Mouse (Mus musculus) effector memory CD4-positive, alpha-beta T cell, adult 5 months (primary cell): ENCODE results near the gene Ndufa7. TPM values are rescaled to one million over a fixed set of nuclear protein-coding genes. Genes with fewer than 3 reads are reported as not detected.

Source experiments
- polyA plus RNA-seq: library from polyadenylated mRNA; unstranded; fragments of 100-300 nt; shearing (Covaris generic); gene quantifications from one replicate; pipeline ENCODE4 v1.2.1, GENCODE M21; 2017

The Ndufa7 gene
- polyA plus RNA-seq, result 205 TPM

DNA sequence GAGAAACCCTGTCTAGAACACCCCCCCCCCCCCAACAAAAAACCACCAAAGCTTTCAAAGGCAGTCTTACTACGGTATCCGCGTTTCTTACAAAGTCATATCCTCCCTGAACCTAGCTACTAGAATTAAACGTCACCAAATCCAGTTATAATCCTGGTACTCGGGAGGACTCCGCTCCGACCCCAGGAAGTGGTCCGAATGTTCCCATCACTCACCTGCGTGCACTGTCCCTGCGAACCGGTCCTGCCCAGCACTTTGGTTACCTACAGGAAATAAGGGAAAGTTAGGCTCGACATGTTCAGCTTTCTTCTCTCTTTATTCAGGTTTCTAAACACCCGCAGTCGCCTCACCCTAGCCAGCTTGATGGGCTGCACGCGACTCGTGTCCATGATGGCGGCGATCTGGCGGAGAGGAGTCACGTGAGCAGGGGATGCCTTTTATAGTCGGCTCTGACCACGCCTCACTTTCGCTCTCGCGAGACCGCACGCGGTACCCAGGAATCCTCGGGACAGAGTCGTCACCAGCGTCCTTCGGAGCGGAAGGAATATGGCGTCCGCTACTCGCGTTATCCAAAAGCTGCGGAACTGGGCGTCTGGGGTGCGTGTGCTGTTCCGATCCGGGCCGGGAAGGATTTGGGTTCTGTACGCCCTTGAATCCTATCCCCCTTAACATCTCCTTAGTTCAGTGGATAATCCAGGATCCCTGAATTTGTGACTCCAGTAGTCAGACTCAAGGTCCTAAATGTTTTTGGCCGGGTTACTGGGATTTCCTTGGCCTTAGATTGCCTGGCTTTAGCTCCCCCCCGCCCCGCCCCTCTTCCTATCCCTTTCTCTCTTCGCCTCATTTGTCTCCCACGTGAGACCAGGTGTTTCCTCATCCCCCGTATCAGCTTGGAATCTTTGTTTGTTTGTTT lies at the start of gene Ndufa7, which contains the start of gene Rps28:
Gene Ndufa7, plus strand, starts transcription at position 489 of the 913 bp plus-strand sequence.
Gene Rps28, minus strand, starts transcription at position 479 of the 913 bp plus-strand sequence.

DNA sequence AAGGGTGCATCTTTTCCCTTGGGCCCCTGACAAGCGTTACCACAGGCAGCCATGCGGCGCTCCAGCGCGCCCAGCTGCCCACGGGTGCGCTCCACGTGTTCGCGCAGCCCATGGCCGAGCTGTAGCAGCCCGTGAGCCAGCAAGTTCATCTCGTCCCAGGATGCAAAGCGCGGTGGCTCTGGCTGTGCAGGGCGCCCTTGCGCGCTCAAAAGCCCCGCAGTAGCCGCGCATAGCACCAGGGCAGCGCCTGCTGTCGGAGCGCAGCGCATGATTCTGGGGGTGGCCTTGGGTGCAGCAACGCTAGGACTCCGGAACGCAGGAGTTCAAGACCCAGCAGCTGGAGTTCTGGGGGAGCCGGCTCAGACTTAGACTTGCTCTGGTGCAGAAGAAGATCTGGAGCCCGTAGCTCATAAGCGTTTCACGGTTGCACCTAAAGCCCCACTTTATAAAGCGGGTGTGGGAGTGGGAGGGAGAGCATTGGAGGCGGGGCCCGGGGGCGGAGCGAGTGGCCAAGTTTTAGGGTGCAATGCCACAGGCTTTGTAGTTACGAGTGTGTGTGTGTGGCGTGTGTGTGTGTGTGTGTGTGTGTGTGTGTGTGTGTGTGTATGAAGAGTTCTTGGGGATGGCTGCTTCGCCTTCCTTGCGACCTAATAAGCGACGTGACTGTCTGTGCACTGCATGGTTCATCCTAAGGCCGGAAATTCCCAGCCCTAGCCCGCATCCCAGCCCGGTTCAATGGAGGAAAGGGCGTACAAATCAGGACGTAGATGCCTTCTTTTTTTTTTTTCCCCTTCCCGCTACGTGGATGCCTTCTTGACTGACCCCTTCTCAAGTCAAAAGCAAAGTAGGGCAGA lies 43.0 kb upstream of the Ndufa7 start, which contains the start of gene Angptl4:
Gene Angptl4, minus strand, starts transcription at position 707 of the 854 bp plus-strand sequence.

DNA sequence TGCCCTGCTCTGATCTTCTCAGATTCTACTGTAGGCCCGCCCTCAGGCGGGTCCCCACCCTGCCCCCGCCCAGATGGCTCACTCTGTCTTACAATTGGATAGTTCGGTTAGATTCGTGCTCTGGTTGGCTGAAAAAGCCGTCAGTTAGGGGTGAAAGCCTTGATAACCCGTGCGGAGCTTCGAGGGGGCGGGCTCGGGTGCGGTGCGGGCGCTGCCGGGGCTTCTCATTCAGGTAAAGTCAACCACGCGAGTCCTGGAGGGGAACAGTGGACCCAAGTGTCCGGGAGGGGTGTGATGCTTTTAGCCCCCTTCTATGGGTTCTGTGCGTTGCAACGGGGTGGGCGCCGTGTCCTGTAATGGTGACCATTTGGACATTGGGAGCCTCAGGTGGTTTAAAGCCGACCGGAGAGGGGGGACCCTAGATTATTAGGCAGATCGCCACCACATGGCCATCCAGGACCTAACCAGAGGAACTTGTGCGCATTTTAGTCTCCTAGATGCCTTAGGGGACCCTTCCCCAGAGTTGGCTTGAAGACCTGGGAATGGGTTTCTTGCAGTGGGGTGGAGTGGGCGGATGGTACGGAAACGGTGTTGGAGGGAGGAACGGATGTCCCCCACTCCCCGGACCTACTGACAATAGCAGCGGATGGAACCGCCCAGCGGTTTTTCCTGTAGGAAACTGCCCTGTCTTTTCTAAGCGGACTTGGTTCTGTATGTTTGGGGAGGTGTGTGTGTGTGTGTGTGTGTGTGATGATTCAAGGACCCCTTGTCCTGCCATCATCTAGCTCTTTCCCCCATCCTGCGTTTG lies 13.8 kb upstream of the Ndufa7 start, which contains the start of gene Kank3:
Gene Kank3, plus strand, starts transcription at position 186 of the 808 bp plus-strand sequence.

DNA sequence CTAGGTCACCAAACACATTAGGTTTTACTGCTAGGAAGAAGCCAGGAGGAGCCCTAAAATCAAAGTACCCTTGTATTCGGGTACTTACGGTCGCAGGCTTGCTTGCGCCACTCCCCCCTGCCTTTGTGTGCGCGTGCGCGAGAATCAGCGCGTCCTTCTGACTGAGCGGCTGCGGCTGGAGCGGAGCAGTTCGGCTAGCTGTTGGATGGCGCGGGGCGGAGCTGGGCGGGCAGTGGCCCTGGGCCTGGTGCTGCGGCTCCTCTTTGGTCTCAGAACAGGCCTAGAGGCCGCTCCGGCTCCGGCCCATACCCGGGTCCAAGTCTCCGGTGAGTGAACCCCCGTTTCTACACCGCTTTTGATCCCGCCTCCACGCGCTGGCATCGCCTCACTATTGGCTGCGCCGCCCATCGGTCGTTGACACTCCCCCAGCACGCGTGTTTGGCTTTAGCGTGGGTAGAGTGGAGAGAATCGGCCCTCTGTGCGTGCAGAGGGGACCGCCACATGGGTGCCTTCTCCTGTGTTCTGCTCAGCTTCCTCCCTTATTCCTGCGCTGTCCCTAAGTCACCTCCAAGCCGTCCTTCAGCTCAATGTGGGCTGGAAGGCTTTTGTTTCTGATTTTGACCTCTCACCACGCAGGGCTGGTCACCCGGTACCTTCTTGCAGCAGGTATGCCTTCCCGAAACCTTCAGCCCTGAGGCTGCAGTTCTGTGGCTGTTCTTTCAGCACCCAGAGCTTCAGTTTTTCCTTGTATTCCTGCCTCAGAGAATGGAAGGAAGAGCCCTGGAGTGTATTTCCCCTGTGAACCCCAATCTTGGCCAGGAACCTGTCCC lies 18.8 kb downstream of the Ndufa7 start, which contains the start of gene Cd320:
Gene Cd320, plus strand, starts transcription at position 126 of the 830 bp plus-strand sequence.

DNA sequence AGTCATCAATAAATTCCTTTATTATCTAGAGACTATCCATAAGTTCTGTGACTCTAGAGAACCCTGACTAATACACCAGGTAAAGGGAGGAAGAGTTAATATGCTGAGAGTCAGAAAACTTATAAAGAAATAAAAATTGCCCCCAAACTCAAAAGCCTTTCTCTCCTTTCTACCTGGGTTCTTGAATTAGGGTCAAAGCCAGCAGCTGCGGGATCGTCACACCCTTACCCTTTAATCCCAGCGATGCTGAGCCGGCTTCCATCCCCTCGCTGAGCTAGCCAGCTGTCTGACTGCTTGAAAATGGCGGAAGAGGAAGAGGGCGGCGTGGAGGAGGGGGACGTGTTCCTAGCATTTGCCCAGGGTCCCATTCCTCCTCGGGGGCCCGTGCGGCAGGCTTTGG lies 49.2 kb downstream of the Ndufa7 start, which contains the start of gene Gm7029:
Gene Gm7029, plus strand, starts transcription at position 301 of the 400 bp plus-strand sequence.

Other genes starting within 250 kb of the Ndufa7 start
- 33.1 TPM for gene Zfp414, start 195.5 kb upstream of the Ndufa7 start, polyA plus RNA-seq
- gene Pram1, start 186.5 kb upstream of the Ndufa7 start, polyA plus RNA-seq, result not detected
- gene Hnrnpm, start 137.7 kb upstream of the Ndufa7 start, polyA plus RNA-seq, result 318 TPM
- gene March2, start 105.9 kb upstream of the Ndufa7 start, polyA plus RNA-seq, result 85.9 TPM
- gene Rab11b, start 64.0 kb upstream of the Ndufa7 start, polyA plus RNA-seq, result 315 TPM
- gene Angptl4, start 42.7 kb upstream of the Ndufa7 start, polyA plus RNA-seq, result 0.39 TPM
- gene Kank3, start 14.1 kb upstream of the Ndufa7 start, polyA plus RNA-seq, result 2.5 TPM
- gene Rps28, start within 50 bp of the Ndufa7 start, polyA plus RNA-seq, result 1,034 TPM
- 16.6 TPM for gene Cd320, start 18.5 kb downstream of the Ndufa7 start, polyA plus RNA-seq
- gene Gm7029, start 49.3 kb downstream of the Ndufa7 start, polyA plus RNA-seq, result not detected
- 2.4 TPM for gene Kifc1, start 66.1 kb downstream of the Ndufa7 start, polyA plus RNA-seq
- 3.3 TPM for gene Platr17, start 80.6 kb downstream of the Ndufa7 start, polyA plus RNA-seq
- 58.7 TPM for gene Daxx, start 84.8 kb downstream of the Ndufa7 start, polyA plus RNA-seq
- 359 TPM for gene Tapbp, start 91.3 kb downstream of the Ndufa7 start, polyA plus RNA-seq
- 18.9 TPM for gene Zbtb22, start 91.3 kb downstream of the Ndufa7 start, polyA plus RNA-seq
- 91.0 TPM for gene Rgl2, start 105.0 kb downstream of the Ndufa7 start, polyA plus RNA-seq
- gene Pfdn6, start 115.8 kb downstream of the Ndufa7 start, polyA plus RNA-seq, result 83.7 TPM
- 38.7 TPM for gene Wdr46, start 116.1 kb downstream of the Ndufa7 start, polyA plus RNA-seq
- gene B3galt4, start 126.9 kb downstream of the Ndufa7 start, polyA plus RNA-seq, result 7.9 TPM
- 48.6 TPM for gene Vps52, start 131.2 kb downstream of the Ndufa7 start, polyA plus RNA-seq
- gene Rps18, start 131.4 kb downstream of the Ndufa7 start, polyA plus RNA-seq, result 2,421 TPM
- gene H2-K1, start 175.8 kb downstream of the Ndufa7 start, polyA plus RNA-seq, result 13,966 TPM
- 29.5 TPM for gene Ring1, start 200.1 kb downstream of the Ndufa7 start, polyA plus RNA-seq
- 238 TPM for gene H2-Ke6, start 203.5 kb downstream of the Ndufa7 start, polyA plus RNA-seq
- gene Slc39a7, start 207.1 kb downstream of the Ndufa7 start, polyA plus RNA-seq, result 112 TPM
- gene Rxrb, start 207.2 kb downstream of the Ndufa7 start, polyA plus RNA-seq, result 85.3 TPM
- 0.94 TPM for gene Col11a2, start 214.9 kb downstream of the Ndufa7 start, polyA plus RNA-seq